Mouse (Mus musculus) C2C12 (cell line): Measurements from ENCODE around the gene Frem2. TPM values are rescaled to one million over a fixed set of nuclear protein-coding genes. Genes with fewer than 3 reads are reported as not detected.

ENCODE experiments used
- H3K27me3 ChIP-seq: one replicate; pipeline ENCODE4 v1.6.1; 2011; ENCODE audit not compliant: control insufficient read depth, insufficient read depth, insufficient read length
- H3K36me3 ChIP-seq: one replicate; pipeline ENCODE4 v1.6.1; 2011; ENCODE audit not compliant: control insufficient read depth, insufficient read depth
- H3K4me3 ChIP-seq: one replicate; pipeline ENCODE4 v1.5.1; 2011; ENCODE audit warnings: mild to moderate bottlenecking, control low read depth; ENCODE audit not compliant: poor library complexity, insufficient read depth, severe bottlenecking
- H3K79me2 ChIP-seq: one replicate; pipeline ENCODE4 v1.6.1; 2011; ENCODE audit not compliant: control insufficient read depth, insufficient read depth
- H3K79me3 ChIP-seq: one replicate; pipeline ENCODE4 v1.6.1; 2011; ENCODE audit warnings: low read depth, control low read depth
- H3ac ChIP-seq: one replicate; pipeline ENCODE3; 2011; ENCODE audit warnings: low read depth; ENCODE audit not compliant: control insufficient read depth, insufficient read length
- CEBPB ChIP-seq: IDR thresholded peaks from one replicate; pipeline ENCODE4 v1.6.1; 2011; ENCODE audit warnings: low read depth, mild to moderate bottlenecking, control low read depth, moderate library complexity
- CTCF ChIP-seq: IDR thresholded peaks from one replicate; pipeline ENCODE4 v1.5.1; 2011; ENCODE audit not compliant: control insufficient read depth, insufficient read depth, insufficient read length
- FOSL1 ChIP-seq: IDR thresholded peaks from one replicate; pipeline ENCODE4 v1.8.0; 2011; ENCODE audit warnings: mild to moderate bottlenecking, low read length; ENCODE audit not compliant: poor library complexity, insufficient read depth, severe bottlenecking
- MAX ChIP-seq: IDR thresholded peaks from one replicate; pipeline ENCODE4 v1.6.1; 2011; ENCODE audit warnings: mild to moderate bottlenecking, control low read depth
- MYOD1 ChIP-seq: IDR thresholded peaks from one replicate; pipeline ENCODE4 v1.6.1; 2011; ENCODE audit warnings: low read depth; ENCODE audit not compliant: control insufficient read depth, insufficient read length
- MYOG ChIP-seq: IDR thresholded peaks from one replicate; pipeline ENCODE4 v1.6.1; 2011; ENCODE audit not compliant: control insufficient read depth, insufficient read length; ENCODE audit errors: extremely low read depth
- USF1 ChIP-seq: IDR thresholded peaks from one replicate; pipeline ENCODE4 v1.6.1; 2011; ENCODE audit warnings: low read depth, mild to moderate bottlenecking, control low read depth, moderate library complexity
- polyA plus RNA-seq: library from polyadenylated mRNA; unstranded; fragments of >200 nt; fragmentation: generic; extraction: Trizol; gene quantifications from one replicate; pipeline ENCODE4 v1.2.1, GENCODE M21; 2012; ENCODE audit warnings: missing spikeins

Gene Frem2
- polyA plus RNA-seq, 1 experiment = not detected

GRCm38 (mm10) chr3:53574123-53574522 lies 83.0 kb downstream of the Frem2 start:
- Histone ChIP-seq H3K79me2 (no peaks in the 10 kb centered on the region), H3K79me3 (no peaks in the 10 kb centered on the region), H3K36me3 (no peaks in the 10 kb centered on the region), H3K4me3 (no peak overlapping the region), H3ac (no peak overlapping the region), H3K27me3 (peaks cover 23% of the 10 kb centered on the region)
- TF ChIP-seq USF1 (no peak), MAX (no peak), MYOD1 (no peak), MYOG (no peak), FOSL1 (no peak), CEBPB (no peak), CTCF (no peak)

GRCm38 (mm10) chr3:53571663-53572062 lies 85.5 kb downstream of the Frem2 start:
- H3K4me3 ChIP-seq = no peak overlapping the region
- H3K79me2 ChIP-seq = no peaks in the 10 kb centered on the region
- no peaks in the 10 kb centered on the region for H3K36me3 ChIP-seq
- TF ChIP-seq CTCF (no peak), USF1 (no peak), FOSL1 (no peak), MYOD1 (no peak)
- peaks cover 14% of the 10 kb centered on the region for H3K27me3 ChIP-seq
- no peak overlapping the region for H3ac ChIP-seq
- H3K79me3 ChIP-seq = no peaks in the 10 kb centered on the region

DNA sequence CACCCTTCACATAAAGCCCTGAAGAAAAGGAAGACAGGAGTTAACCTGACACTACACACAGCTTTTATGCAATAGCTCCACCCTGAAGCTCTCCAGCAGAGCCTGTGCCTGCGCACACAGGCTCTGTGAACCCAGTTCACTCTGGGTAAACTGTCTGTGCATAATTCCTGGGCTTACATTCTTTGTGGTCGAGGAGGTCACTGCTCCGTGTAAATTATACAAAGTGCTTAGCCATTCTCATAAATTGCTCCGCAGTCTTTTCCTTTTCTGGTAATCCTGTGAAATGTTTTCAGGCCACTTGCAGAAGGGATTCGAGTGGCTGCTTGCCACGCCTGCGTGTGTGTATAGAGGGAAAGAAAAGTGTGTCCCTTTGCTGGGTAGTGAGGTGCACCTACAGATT lies 92.6 kb downstream of the Frem2 start:
- Histone ChIP-seq H3K27me3 (peaks cover 27% of the 10 kb centered on the region), H3K79me2 (no peaks in the 10 kb centered on the region), H3K36me3 (no peaks in the 10 kb centered on the region), H3K4me3 (no peak overlapping the region), H3ac (no peak overlapping the region), H3K79me3 (no peaks in the 10 kb centered on the region)
- TF ChIP-seq MYOD1 = no peak
- TF ChIP-seq USF1 = no peak
- TF ChIP-seq MAX = no peak
- TF ChIP-seq CTCF = no peak
- no peak for TF ChIP-seq MYOG
- no peak for TF ChIP-seq CEBPB
- no peak for TF ChIP-seq FOSL1

DNA sequence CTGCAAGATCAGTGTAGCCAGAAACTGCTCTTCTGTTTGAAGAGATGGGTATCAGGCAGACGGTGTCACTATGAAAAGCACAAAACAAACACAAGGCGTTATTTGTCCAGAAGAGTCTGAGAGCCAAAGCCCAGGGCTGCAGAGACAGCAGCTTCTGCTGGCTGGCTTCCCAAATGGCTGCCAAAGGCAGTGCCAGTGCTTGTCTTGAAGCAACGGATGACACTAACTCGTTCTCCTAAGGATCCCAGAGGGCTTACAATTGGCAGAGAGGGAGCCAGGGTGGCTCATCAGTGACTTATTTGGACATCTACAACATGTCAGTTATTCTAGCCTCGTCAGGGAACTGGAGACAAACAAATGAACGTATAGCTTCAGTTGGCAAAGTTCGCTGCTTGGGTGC lies 93.4 kb downstream of the Frem2 start:
- TF ChIP-seq MAX (no peak), MYOD1 (no peak), CEBPB (no peak), FOSL1 (no peak), CTCF (no peak)
- Histone ChIP-seq H3K27me3 (peaks cover 28% of the 10 kb centered on the region), H3K79me2 (no peaks in the 10 kb centered on the region), H3K4me3 (no peak overlapping the region), H3ac (no peak overlapping the region), H3K79me3 (no peaks in the 10 kb centered on the region), H3K36me3 (no peaks in the 10 kb centered on the region)

DNA sequence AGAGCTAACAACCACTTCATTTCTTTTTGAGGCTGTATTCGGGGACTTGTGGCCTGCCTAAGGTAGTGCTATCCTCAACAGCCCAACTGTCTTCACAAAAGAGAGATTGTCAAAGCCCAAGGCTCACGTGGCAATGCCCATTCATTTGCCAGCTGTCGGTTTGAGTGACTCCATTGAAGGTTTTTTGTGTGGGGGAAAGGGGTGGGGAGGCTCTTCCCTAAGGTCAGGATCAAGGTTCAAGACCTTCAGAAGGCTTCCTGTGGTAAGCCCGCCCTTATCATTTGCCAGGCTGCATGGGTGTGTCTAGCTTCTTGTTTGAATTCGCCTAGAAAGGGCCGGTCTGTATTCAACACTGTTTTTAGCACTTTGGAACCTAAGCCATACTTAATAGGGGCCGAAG lies 95.3 kb downstream of the Frem2 start:
- Histone ChIP-seq H3K79me2 (no peaks in the 10 kb centered on the region), H3K36me3 (no peaks in the 10 kb centered on the region), H3K79me3 (no peaks in the 10 kb centered on the region), H3ac (no peak overlapping the region), H3K4me3 (no peak overlapping the region), H3K27me3 (peaks cover 33% of the 10 kb centered on the region)
- TF ChIP-seq MYOG (no peak), MYOD1 (no peak), FOSL1 (no peak), CEBPB (no peak), MAX (no peak), CTCF (no peak)

GRCm38 (mm10) chr3:53559056-53559455 lies 98.1 kb downstream of the Frem2 start:
- TF ChIP-seq CEBPB (no peak), FOSL1 (no peak), MAX (no peak), MYOG (no peak)

More at GRCm38 (mm10) chr3:53559056-53559455, 98.1 kb downstream of the Frem2 start:
- Histone ChIP-seq H3K79me3 (no peaks in the 10 kb centered on the region), H3ac (no peak overlapping the region), H3K79me2 (no peaks in the 10 kb centered on the region), H3K27me3 (peaks cover 37% of the 10 kb centered on the region), H3K36me3 (no peaks in the 10 kb centered on the region), H3K4me3 (no peak overlapping the region)
